Mouse (Mus musculus) common myeloid progenitor, adult 5-6 weeks (primary cell): ENCODE data around the gene Plac1. TPM values are rescaled to one million over a fixed set of nuclear protein-coding genes. Genes with fewer than 3 reads are reported as not detected.
A peak's percentile ranks its signal among the peaks of the same experiment; 100 is the strongest.

Experiments used
- ATAC-seq: replicated peaks from 2 replicates; pipeline ENCODE4 v1.8.0; 2016; ENCODE audit warnings: low read depth, mild to moderate bottlenecking, moderate TSS enrichment, inconsistent platforms; ENCODE audit not compliant: poor library complexity, severe bottlenecking
- total RNA-seq: library from RNA; stranded (forward); fragments of 200-1000, 187-1606 nt; gene quantifications from 2 replicates; pipeline ENCODE4 v1.2.3, GENCODE M21; 2017

The Plac1 gene
- total RNA-seq, 1 experiment from 2014 or later, result not detected

DNA sequence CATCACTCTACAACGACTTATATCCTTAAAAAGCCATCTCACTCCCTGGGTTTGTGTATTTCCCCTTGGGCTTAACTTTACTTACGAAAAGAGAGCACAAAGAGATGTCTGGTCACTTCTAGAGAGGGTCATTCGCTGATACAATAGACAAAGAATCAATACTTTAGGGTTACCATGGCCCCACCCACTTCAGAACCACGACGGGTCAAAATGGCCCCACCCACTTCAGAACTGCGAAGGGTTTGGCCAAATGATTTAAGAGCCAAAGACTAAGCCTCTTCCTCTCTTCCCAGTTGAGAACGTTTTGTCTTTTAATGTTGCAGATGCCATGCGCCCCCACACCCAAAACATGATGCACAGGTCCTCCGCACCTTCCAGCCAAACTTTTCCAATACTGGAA lies 184.1 kb downstream of the Plac1 start:
- ATAC-seq, result no peak

DNA sequence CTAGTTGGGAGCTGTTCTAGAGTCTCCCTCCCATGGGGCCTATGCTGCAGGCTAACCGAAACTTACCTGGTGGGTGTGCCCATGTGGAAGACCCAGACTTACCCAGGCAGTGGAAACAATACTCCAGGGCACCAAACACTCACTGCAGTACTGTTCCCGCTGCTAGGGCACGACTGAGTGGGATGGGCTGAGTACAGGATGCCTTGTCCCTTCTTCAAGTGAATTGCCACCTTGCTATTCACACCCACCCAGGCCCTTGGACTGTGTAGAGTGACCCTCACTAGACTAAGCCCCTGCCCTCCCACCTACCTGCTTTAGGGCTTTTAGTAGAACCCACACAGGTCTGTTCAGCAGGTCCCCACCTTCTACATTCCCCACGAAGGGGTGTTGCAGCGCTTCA lies 186.0 kb downstream of the Plac1 start:
- no peak for ATAC-seq

DNA sequence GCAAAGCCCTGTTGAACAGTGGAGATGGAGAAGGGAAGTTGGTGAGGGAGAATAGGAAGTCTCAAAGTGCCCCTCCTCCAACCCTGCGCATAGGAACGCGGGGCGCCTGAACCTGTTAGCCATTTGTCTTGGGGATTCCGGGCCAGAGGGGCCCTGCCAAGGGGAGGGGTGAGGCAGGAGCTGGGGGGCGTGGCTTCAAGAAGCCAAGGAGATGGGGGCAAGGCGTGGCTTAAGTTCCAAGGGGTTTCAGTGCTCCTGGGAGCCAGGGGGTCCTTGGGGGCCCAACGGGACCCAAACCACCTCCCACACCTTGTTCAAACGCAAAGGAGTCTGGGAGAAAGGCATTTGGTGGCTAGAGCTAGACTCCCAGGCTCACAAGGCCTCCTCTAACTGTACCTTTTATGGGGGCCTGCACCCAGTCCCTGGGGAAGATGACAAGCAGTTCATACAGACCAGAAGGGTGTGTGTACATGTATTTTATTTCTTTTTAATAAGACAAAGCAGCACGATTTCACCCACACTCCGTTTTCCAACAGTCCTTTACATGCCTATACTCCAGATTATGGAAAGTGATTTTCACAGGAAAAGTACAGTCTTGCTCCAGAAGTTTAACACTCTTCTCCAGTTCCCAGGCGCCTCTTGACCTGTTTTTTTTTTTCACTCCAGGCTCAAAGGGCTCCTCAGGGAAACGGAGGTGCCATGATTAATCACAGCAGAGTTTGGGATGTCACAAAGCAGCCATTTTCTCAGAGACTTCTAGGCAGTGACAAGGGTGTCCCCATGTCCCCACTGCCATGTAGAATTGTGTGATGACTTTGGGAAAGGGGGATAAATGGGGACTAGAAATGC lies 187.0 kb downstream of the Plac1 start:
- ATAC-seq, result peak; percentile 53; the same call in 1 of the 2 replicates

DNA sequence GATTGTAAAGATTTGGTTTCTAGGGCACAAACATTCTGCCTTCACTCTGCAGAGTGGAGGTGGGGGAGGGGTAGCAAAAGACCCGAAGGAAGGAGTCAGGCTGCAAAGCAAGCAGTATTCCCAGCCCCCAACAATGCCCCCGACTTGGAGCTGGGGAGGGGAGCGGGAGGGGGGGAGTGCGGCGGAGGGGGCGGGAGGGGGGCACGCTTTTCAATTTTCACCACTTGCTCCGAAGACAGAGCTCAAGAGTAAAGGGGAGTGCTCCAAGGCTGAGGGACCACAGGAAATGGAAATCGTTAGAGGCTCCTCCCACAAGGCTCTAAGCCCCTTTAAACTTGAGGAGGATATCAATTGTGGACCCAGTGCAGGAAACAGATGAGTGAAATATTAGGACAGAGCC lies 189.6 kb downstream of the Plac1 start:
- ATAC-seq, result peak; percentile 45; the same call in 1 of the 2 replicates

DNA sequence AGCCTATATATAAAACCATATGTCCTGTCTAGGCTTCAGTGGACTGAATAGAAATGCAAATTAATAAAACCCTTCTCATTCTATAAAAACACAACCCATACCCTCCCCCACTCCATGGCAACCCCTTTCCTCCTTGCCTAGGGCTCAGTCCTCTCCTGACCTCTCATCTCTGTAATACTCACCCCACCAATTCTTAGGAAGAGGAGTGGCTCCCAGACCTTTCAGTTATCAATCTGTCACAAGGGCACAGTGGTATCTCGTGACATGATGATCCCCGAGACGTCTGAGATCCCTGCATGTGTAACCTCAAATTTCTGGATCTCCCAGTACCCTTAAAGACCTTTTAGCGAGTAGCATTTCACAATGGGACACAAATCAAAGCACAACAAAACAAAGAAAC lies 190.7 kb downstream of the Plac1 start:
- ATAC-seq, result no peak

DNA sequence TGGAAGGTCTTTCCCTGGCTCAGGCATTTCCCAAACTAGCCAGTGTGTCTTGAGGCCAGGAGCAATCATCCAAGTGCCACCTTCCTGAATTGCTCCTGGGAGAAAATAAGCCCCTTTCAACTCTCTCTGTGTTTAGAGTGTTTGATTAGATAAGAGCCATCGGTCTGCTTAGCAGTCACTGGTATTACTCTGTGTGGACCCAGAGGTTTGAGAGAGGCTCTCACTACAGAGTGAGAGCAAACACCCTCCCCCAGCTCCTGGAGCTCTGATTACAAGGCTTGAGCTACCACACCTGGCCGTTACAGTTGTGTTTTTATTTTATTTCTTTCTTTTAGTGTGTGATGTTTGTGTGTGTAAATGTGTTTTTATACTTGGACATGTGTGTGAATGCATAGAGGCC lies 193.0 kb downstream of the Plac1 start:
- no peak for ATAC-seq

DNA sequence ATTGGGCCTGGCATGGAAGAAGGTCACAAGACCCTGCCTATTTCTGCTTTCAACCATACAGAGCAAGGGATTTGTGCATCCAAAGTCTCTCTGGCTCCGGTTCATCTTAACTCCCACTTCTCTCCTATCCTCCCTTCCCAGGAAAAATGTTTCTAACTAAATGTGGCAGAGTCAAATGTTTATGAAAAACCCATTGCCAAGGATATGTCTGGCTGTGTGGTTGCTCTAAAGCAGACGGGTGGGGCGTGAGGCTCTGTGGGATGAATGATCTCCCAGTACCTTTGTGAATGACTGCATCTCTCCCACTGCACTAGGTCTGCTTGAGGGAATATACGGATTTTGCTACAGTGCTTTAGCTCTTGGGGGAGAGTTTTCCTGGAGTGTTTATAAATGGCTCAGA lies 193.9 kb downstream of the Plac1 start:
- no peak for ATAC-seq

DNA sequence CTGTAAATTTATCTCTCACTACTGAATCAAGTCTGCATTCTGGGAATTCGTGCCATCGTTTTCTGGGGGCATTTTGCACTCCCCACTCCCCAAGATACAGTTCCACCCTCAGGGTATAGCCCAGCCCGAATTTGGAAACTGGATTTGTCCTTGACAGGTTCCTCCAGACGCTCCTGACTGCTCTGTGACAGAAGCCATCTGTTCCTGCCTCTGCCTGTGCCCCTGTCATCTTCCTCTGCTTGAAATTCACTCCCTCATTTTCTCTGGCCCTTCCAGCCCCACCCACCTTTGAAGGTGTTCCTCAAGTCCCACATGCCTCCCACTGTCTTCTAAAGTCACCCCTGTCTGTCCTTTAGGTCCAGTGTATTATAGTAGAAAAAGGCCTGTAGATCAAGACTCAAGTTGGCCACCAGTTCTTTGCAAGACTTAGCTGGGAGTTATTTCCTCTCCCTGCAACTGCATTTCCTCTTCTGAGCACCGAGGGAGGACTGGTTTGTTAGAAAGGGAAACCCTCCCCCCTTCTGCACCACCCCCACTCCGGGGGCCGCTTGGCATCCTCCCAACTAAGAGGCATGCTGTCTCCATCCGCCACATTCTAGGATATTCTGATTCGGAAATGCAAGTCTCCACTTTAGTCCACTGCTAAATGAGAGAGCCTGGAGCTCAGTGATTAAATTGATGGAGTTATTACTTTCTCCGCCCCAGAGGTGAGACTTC lies 194.6 kb downstream of the Plac1 start:
- peak; percentile 68 for ATAC-seq

DNA sequence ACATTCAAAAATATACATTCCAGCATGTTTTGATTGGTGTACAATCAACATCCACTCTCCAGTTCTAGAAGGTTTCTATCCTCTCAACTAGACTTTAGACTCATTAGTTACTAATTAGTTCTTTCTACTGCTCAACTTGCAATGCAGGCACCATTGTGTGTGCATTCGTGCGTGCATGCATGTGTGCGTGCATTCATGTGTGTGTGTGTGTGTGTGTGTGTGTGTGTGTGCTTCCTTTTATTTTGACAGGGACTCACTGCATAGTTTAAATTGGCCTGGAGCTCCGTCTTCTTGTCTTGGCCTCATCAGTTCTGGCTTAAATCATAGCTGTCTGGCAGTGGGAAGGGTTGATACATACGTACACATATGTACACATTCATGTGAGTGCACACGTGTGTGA lies 198.9 kb downstream of the Plac1 start:
- no peak for ATAC-seq

DNA sequence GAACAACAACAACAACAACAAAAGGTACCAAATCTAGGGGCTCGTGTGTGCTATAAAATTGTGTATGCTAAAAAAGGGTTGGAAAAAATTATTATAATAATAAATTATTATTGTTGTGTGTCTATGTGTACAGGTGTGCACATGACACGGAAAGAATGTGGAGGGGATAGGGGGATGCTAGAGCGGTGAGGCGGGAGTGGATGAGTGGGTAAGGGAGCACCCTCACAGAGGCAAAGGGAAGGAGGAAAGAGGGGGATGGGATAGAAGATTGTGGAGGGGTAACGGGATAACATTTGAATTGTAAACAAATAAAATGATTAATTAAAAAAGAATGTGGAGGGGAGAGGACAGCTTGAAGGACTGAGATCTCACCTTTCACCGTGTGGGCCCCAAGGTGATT lies 199.8 kb downstream of the Plac1 start:
- ATAC-seq, result no peak

DNA sequence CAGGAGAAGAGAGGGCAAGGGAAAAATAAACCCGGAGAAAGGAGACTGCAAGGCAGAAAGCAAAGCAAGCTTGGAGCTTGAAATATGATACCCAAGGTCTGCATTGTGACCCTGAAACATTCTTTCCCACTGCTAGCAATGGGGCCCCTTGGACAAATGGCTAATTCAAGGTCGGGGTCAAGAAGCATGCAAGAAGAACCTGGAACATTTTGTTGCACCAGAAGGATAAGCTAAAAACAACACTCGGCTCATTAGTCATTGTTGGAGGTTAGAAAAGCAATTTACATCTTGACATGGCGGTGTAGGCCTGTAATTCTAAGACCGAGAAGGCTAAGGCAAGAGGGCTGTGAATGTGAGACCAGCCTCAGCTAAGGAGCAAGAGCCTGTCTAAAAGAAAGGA lies 200.3 kb downstream of the Plac1 start:
- ATAC-seq, result no peak

DNA sequence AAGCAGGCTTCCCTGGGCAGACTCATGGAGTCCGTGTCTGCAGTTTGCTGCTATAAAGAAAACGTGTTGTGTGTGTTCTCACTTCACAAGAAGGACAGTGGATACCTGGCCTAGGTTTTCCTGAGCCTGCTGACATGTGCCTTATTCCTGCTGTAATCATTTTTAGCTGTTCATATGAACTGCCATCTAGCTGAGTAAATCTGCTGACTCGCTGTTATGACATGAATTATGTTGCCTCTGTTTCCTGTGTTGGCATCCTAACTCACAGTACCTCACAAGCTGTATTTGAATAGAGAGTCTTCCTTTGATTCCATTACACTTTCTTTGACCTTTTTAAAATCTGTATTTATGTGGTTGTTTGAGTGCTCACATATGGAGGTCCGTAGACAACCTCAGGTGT lies 201.7 kb downstream of the Plac1 start:
- ATAC-seq, result 0 out of 2 replicates have a peak, but pooled peaks have one; percentile 29

DNA sequence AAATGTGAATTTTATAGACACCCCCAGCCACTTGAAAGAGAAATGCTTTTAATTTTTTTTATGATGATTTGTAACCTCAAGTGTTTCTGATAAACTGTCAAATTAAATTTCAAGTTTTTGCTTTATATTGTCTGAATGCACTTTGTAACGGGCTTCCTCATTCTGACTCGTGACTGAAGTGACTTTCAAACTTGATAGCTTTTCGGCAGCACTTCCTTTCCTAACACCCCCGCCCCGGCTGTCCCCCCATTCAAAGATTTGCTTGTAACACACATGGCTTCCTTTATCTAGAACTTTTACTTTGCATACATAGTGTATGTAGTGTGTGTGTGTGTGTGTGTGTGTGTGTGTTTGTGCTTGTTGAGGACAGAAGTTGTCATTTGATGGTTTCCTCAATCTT lies 210.4 kb downstream of the Plac1 start:
- 0 out of 2 replicates have a peak, but pooled peaks have one; percentile 36 for ATAC-seq

DNA sequence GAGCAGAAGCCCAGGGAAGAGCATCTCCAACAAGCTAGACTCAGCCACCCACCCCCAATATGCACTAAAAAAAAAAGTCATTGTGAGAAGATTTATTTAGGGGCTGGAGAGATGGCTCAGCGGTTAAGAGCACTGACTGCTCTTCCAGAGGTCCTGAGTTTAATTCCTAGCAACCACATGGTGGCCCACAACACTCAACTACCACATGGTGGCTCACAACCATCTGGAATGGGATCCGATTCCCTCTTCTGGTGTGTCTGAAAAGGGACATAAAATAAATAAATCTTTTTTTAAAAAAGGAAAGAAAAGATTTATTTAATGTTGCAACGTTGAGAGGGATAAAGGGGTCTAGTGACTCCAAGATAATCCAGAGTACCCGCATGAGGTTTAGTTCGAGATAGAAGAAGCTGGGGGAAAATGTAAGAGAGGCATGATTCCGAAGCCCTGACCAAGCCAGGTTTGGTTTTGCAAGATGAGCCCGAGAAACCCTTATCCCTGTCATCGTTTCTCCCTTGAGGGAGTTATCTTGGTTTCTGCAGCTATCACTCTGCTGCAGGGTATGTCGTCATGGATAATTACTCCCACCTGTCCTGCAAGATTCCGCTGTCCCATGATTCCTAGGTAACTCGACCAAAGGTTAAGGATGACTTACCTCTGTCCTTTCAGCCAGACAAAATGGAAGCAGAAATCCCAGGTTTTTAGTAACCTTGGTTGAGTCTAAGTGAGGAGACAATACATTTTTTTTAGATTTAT lies 214.3 kb downstream of the Plac1 start:
- no peak for ATAC-seq

DNA sequence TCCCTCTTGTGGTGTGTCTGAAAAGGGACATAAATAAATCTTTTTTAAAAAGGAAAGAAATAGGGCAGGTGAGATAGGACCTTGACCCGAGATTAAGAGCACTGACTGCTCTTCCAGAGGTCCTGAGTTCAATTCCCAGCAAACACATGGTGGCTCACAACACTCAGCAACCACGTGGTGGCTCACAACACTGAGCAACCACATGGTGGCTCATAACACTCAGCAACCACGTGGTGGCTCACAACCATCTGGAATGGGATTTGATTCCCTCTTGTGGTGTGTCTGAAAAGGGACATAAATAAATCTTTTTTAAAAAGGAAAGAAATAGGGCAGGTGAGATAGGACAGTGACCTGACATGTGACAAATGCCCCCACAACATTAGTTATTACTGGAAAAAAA lies 215.6 kb downstream of the Plac1 start:
- peak; percentile 68 for ATAC-seq

DNA sequence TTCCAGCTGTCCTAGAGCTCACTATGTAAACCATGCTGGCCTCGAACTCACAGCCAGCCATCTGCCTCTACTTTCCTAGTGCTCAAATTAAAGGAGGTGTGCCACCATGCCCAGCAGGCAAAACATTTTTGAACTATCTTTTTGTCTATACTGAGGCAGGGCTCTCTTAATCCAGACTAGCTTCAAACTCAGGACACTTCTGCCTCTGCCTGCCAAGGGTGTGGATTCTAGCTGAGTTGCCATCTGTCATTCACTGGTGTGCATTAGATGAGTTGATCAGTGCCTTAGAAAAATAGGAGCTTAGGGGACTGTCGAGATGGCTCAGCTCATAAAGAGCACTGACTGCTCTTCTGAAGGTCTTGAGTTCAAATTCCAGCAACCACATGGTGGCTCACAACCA lies 216.9 kb downstream of the Plac1 start:
- no peak for ATAC-seq

Other genes starting within 250 kb of the Plac1 start
- 6.1 and 11.8 TPM in 2 replicates for gene Fam122b, start 29.7 kb upstream of the Plac1 start, total RNA-seq
- not detected in 2 replicates for gene Fam122c, start 33.3 kb upstream of the Plac1 start, total RNA-seq
- gene Mospd1, start 130.4 kb upstream of the Plac1 start, total RNA-seq, result 21.5 and 26.6 TPM in 2 replicates
- not detected in 2 replicates for gene Etd, start 194.8 kb upstream of the Plac1 start, total RNA-seq